Mouse (Mus musculus) MEL (cell line): ENCODE data around the gene Cdr2l. TPM values are rescaled to one million over a fixed set of nuclear protein-coding genes. Genes with fewer than 3 reads are reported as not detected.

Experiments used
- DNase-seq: peaks from one replicate; pipeline ENCODE4 v3.0.0; 2011; ENCODE audit warnings: low read depth, low spot score
- H3K27ac ChIP-seq: 2 replicates; pipeline ENCODE4 v1.5.1; 2012; ENCODE audit warnings: low read depth, mild to moderate bottlenecking, control low read depth, low read length, moderate library complexity; ENCODE audit not compliant: control insufficient read depth
- H3K27me3 ChIP-seq, 2 experiments: fragments of 150-350 bp in 1 of 2; sonication (generic) in 1 of 2; 2 replicates each; pipeline ENCODE4 v1.6.1; 2012; ENCODE audit warnings: low read length in 2 of 2, mild to moderate bottlenecking in 2 of 2, improper control_type of control experiment in 1 of 2, moderate library complexity in 1 of 2; ENCODE audit not compliant: insufficient read depth in 2 of 2, control insufficient read depth in 1 of 2
- H3K36me3 ChIP-seq, 2 experiments: 2 replicates each; pipeline ENCODE4 v1.6.1; 2012 to 2014; ENCODE audit warnings: low read length in 2 of 2, improper control_type of control experiment in 1 of 2, inconsistent platforms in 1 of 2, mild to moderate bottlenecking in 1 of 2; ENCODE audit not compliant: insufficient read depth in 2 of 2, control insufficient read depth in 1 of 2
- H3K4me1 ChIP-seq, 2 experiments: fragments of 150-350 bp in 1 of 2; sonication (generic) in 1 of 2; 2 replicates each; pipeline ENCODE4 v1.6.1; 2012; ENCODE audit warnings: low read length in 2 of 2, improper control_type of control experiment in 1 of 2, mild to moderate bottlenecking in 1 of 2; ENCODE audit not compliant: insufficient read depth in 2 of 2, control insufficient read depth in 1 of 2
- H3K4me3 ChIP-seq, 2 experiments: fragments of 150-350 bp in 1 of 2; sonication (generic) in 1 of 2; 2 replicates each; pipeline ENCODE4 v1.5.1; 2012; ENCODE audit warnings: low read depth in 2 of 2, low read length in 2 of 2, mild to moderate bottlenecking in 2 of 2, moderate library complexity in 2 of 2, control low read depth in 1 of 2, improper control_type of control experiment in 1 of 2; ENCODE audit not compliant: control insufficient read depth in 1 of 2, insufficient read depth in 1 of 2
- H3K79me2 ChIP-seq: 2 replicates; pipeline ENCODE4 v1.6.1; 2012; ENCODE audit warnings: mild to moderate bottlenecking, low read length, moderate library complexity; ENCODE audit not compliant: control insufficient read depth, poor library complexity, insufficient read depth
- H3K9ac ChIP-seq: 2 replicates; pipeline ENCODE4 v1.6.1; 2012; ENCODE audit warnings: low read depth, mild to moderate bottlenecking, control low read depth, low read length, moderate library complexity; ENCODE audit not compliant: control insufficient read depth, poor library complexity, severe bottlenecking
- H3K9me3 ChIP-seq: fragments of 150-350 bp; sonication (generic); replicated peaks from 2 replicates; pipeline ENCODE4 v1.6.1; 2012; ENCODE audit warnings: mild to moderate bottlenecking, low read length, improper control_type of control experiment, moderate library complexity; ENCODE audit not compliant: insufficient read depth
- BHLHE40 ChIP-seq: IDR thresholded peaks from 2 replicates; pipeline ENCODE4 v1.6.1; 2012; ENCODE audit warnings: low read depth, mild to moderate bottlenecking, inconsistent platforms, low read length, improper control_type of control experiment, borderline replicate concordance
- CHD1 ChIP-seq: IDR thresholded peaks from 2 replicates; pipeline ENCODE4 v1.6.1; 2012; ENCODE audit warnings: low read depth, mild to moderate bottlenecking, inconsistent platforms, low read length, improper control_type of control experiment
- CTCF ChIP-seq, 3 experiments: IDR thresholded peaks in 2 of 3; conservative IDR thresholded peaks in 1 of 3; 2 replicates each; pipeline ENCODE4 v1.5.1; 2011 to 2012; ENCODE audit warnings: low read length in 3 of 3, low read depth in 2 of 3, mild to moderate bottlenecking in 2 of 3, improper control_type of control experiment in 1 of 3, inconsistent platforms in 1 of 3, mixed read lengths in 1 of 3, moderate library complexity in 1 of 3; ENCODE audit not compliant: control insufficient read depth in 1 of 3, insufficient read depth in 1 of 3, poor library complexity in 1 of 3, severe bottlenecking in 1 of 3
- ELF1 ChIP-seq: IDR thresholded peaks from 2 replicates; pipeline ENCODE4 v1.6.1; 2014; ENCODE audit warnings: low read depth, mild to moderate bottlenecking, inconsistent platforms, low read length, improper control_type of control experiment, moderate library complexity
- ETS1 ChIP-seq: IDR thresholded peaks from 2 replicates; pipeline ENCODE4 v1.6.1; 2012; ENCODE audit warnings: low read depth, mild to moderate bottlenecking, inconsistent platforms, low read length, improper control_type of control experiment, moderate library complexity
- GABPA ChIP-seq: IDR thresholded peaks from 2 replicates; pipeline ENCODE4 v1.6.1; 2012; ENCODE audit warnings: low read depth, mild to moderate bottlenecking, inconsistent platforms, low read length, improper control_type of control experiment, moderate library complexity
- GATA1 ChIP-seq: IDR thresholded peaks from 2 replicates; pipeline ENCODE4 v1.6.1; 2011; ENCODE audit warnings: low read depth, low read length, improper control_type of control experiment
- KAT2A ChIP-seq: conservative IDR thresholded peaks from 2 replicates; pipeline ENCODE4 v1.6.1; 2012; ENCODE audit warnings: low read depth, low read length, improper control_type of control experiment, inconsistent platforms
- MAZ ChIP-seq: IDR thresholded peaks from 2 replicates; pipeline ENCODE4 v1.6.1; 2012; ENCODE audit warnings: low read depth, mild to moderate bottlenecking, inconsistent platforms, low read length, improper control_type of control experiment
- MEF2A ChIP-seq: IDR thresholded peaks from 2 replicates; pipeline ENCODE4 v1.6.1; 2014; ENCODE audit warnings: low read depth, mild to moderate bottlenecking, inconsistent platforms, low read length, improper control_type of control experiment; ENCODE audit not compliant: poor library complexity, insufficient replicate concordance, severe bottlenecking; ENCODE audit errors: extremely low read depth
- MYB ChIP-seq: IDR thresholded peaks from 2 replicates; pipeline ENCODE4 v1.6.1; 2011; ENCODE audit warnings: mild to moderate bottlenecking, low read depth, low read length, improper control_type of control experiment
- POLR2A ChIP-seq, 2 experiments: IDR thresholded peaks; 2 replicates each; pipeline ENCODE4 v1.6.1; 2011 to 2012; ENCODE audit warnings: low read length in 2 of 2, mild to moderate bottlenecking in 2 of 2, control low read depth in 1 of 2, improper control_type of control experiment in 1 of 2, low read depth in 1 of 2, moderate library complexity in 1 of 2; ENCODE audit not compliant: control insufficient read depth in 1 of 2, insufficient read depth in 1 of 2, poor library complexity in 1 of 2
- TBP ChIP-seq: IDR thresholded peaks from 2 replicates; pipeline ENCODE4 v1.8.0; 2011; ENCODE audit warnings: low read depth, low read length, improper control_type of control experiment
- USF1 ChIP-seq: IDR thresholded peaks from 2 replicates; pipeline ENCODE4 v1.6.1; 2014; ENCODE audit warnings: low read depth, mild to moderate bottlenecking, inconsistent platforms, low read length, improper control_type of control experiment, moderate library complexity
- ZMIZ1 ChIP-seq: IDR thresholded peaks from 2 replicates; pipeline ENCODE4 v1.6.1; 2012; ENCODE audit warnings: low read depth, mild to moderate bottlenecking, inconsistent platforms, low read length, improper control_type of control experiment, moderate library complexity
- ZNF384 ChIP-seq: IDR thresholded peaks from 2 replicates; pipeline ENCODE4 v1.6.1; 2012; ENCODE audit warnings: low read depth, mild to moderate bottlenecking, inconsistent platforms, low read length, improper control_type of control experiment
- polyA plus RNA-seq, 2 experiments: library from polyadenylated mRNA; stranded (reverse) in 1 of 2; unstranded in 1 of 2; fragments of >175 nt in 1 of 2; fragments of >200 nt in 1 of 2; gene quantifications; 2 replicates each; pipeline versions ENCODE4 v1.2.1 to v1.2.4; 2012; ENCODE audit warnings: low replicate concordance in 2 of 2, low read depth in 1 of 2; ENCODE audit not compliant: insufficient read length in 2 of 2, insufficient read depth in 1 of 2, missing spikeins in 1 of 2
- total RNA-seq: library from RNA; depleted of rRNA; stranded (reverse); fragments of 300-350 nt; gene quantifications from 2 replicates; pipeline ENCODE4 v1.2.3, GENCODE M21; 2012

Cdr2l gene
- total and polyA plus RNA-seq, 3 experiments: 5.2 to 8.2 TPM; not detected in 1

GRCm38 (mm10) chr11:115408266-115408920, 26.7 kb downstream of the Cdr2l start:
- TF ChIP-seq MAZ (no peak), MEF2A (no peak), ELF1 (no peak), POLR2A (IDR thresholded peaks at IDR 0.05; ENCODE audit: control insufficient read depth in 1 of 2, insufficient read depth in 1 of 2, low read depth in 1 of 2, low read length in 2 of 2, poor library complexity in 1 of 2) (no peak), TBP (peak; percentile 75), CTCF (IDR thresholded peaks at IDR 0.05 in 2 of 3, conservative IDR thresholded peaks at IDR 0.05 in 1 of 3; ENCODE audit: control insufficient read depth in 1 of 3, insufficient read depth in 1 of 3, low read depth in 2 of 3, low read length in 3 of 3, poor library complexity in 1 of 3, severe bottlenecking in 1 of 3) (peak in 2 of 3 experiments; percentile 8 to 28; a peak in 1 of 6 replicates)
- TF ChIP-seq, all 39 proteins: peak for 2
- no peaks in the 10 kb centered on the region for H3K9me3 ChIP-seq
- H3K79me2 ChIP-seq: peaks cover 11% of the 10 kb centered on the region
- H3K36me3 ChIP-seq: peaks cover 0 to 19% of the 10 kb centered on the region in 2 experiments; a peak in 2 of 4 replicates
- no peaks in the 10 kb centered on the region for H3K27me3 ChIP-seq
- peaks cover 2 to 24% of the 10 kb centered on the region in 2 experiments; a peak in 3 of 4 replicates for H3K4me1 ChIP-seq
- no peak overlapping the region for H3K4me3 ChIP-seq
- no peak overlapping the region for H3K9ac ChIP-seq
- H3K27ac ChIP-seq: no peak overlapping the region
- DNase-seq: no peak

GRCm38 (mm10) chr11:115409556-115409955, 27.8 kb downstream of the Cdr2l start:
- no peak for TF ChIP-seq GATA1
- TF ChIP-seq CTCF (IDR thresholded peaks at IDR 0.05 in 2 of 3, conservative IDR thresholded peaks at IDR 0.05 in 1 of 3; ENCODE audit: control insufficient read depth in 1 of 3, insufficient read depth in 1 of 3, low read depth in 2 of 3, low read length in 3 of 3, poor library complexity in 1 of 3, severe bottlenecking in 1 of 3): no peak
- no peak for TF ChIP-seq ZNF384
- no peak for TF ChIP-seq GABPA
- TF ChIP-seq ZMIZ1: no peak
- no peak for TF ChIP-seq CHD1
- no peak for TF ChIP-seq MYB
- TF ChIP-seq ETS1: no peak
- TF ChIP-seq BHLHE40: no peak
- TF ChIP-seq USF1: no peak
- no peak for TF ChIP-seq KAT2A
- TF ChIP-seq, all 39 proteins: peak for 0
- no peak for DNase-seq
- Histone ChIP-seq H3K4me1 (peaks cover 0 to 19% of the 10 kb centered on the region in 2 experiments; a peak in 3 of 4 replicates), H3K36me3 (peaks cover 0 to 19% of the 10 kb centered on the region in 2 experiments; a peak in 2 of 4 replicates), H3K79me2 (peaks cover 6% of the 10 kb centered on the region), H3K9me3 (no peaks in the 10 kb centered on the region), H3K4me3 (no peak overlapping the region), H3K27me3 (no peaks in the 10 kb centered on the region), H3K27ac (no peak overlapping the region), H3K9ac (no peak overlapping the region)
